Mouse (Mus musculus): ENCODE data around the gene Arhgap45. TPM values are rescaled to one million over a fixed set of nuclear protein-coding genes. Genes with fewer than 3 reads are reported as not detected.

The Arhgap45 gene
- polyA plus RNA-seq, 1 experiment from 2014 or later, result 3.4 TPM

DNA sequence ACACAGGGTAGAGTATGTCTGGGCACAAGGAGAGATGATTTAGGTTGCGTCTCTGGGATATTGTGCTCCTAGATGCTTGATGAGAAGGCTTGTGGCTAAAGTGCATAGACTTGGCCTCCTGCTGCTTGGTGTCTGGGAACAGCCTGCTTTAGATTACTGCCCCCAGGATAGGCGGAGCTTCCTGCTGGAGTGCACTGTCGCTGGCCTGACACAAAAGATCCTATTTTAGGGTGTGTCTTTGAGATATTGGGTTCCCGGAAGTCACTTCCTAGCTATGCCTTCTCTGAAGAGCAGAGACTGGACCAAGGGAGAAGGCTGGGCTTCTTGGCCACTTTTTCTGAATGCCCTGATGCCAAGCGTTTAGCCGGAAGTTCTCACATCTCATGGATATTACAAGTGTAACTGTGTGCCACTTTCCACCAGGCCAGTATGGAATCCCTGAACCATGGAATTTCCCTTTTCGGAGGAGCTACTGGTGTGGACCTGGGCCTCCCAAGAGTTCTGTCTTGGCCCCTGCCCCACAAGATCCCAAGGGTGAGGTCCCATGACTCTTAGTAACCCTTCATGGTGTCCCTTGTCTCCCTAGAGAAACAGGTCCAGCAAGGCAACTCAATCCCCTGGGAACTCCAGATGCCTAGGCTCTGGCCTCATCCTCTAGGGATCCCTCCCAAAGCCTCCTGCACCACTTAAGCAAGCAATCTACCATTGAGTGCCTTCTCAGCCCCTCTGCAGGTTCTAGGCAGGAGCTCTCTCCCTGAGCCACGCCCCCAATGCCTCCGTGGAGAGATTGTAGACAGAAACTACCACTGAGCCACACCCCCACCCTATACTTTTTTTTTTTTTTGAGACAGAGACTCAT, 12.8 kb upstream of the Arhgap45 start:
- H3K4me2 ChIP-seq (ENCODE audit: low read length), result no peak overlapping the region
- peaks cover 4% of the 10 kb centered on the region; the same call in 1 of the 2 replicates for H3K36me3 ChIP-seq (ENCODE audit: control insufficient read depth, insufficient read depth, low read length)
- H3K4me3 ChIP-seq (ENCODE audit: control insufficient read depth in 1 of 2, insufficient read depth in 1 of 2, low read depth in 1 of 2, low read length in 2 of 2), result no peak overlapping the region
- peaks cover 9 to 14% of the 10 kb centered on the region in 2 experiments for H3K4me1 ChIP-seq (ENCODE audit: control insufficient read depth in 2 of 2, insufficient read depth in 2 of 2, low read length in 2 of 2)
- H3K9ac ChIP-seq (ENCODE audit: low read length), result peak overlapping the region; percentile 46; the same call in 1 of the 2 replicates
- peaks cover 13% of the 10 kb centered on the region; the same call in 1 of the 2 replicates for H3K27me3 ChIP-seq (ENCODE audit: control insufficient read depth, insufficient read depth, low read length)
- no peak for ATAC-seq (ENCODE audit: insufficient number of reproducible peaks, insufficient read depth, low FRiP score, low read depth)
- 56% methylated on average over 9 of the region's 9 CpGs for WGBS
- H3K27ac ChIP-seq (replicated peaks in 1 of 2; ENCODE audit: control insufficient read depth in 1 of 2, insufficient read depth in 1 of 2, low read depth in 2 of 2, low read length in 2 of 2), result no peak overlapping the region; a peak in 1 of 4 replicates
- no peaks in the 10 kb centered on the region for H3K9me3 ChIP-seq (ENCODE audit: control insufficient read depth, low read length)

DNA sequence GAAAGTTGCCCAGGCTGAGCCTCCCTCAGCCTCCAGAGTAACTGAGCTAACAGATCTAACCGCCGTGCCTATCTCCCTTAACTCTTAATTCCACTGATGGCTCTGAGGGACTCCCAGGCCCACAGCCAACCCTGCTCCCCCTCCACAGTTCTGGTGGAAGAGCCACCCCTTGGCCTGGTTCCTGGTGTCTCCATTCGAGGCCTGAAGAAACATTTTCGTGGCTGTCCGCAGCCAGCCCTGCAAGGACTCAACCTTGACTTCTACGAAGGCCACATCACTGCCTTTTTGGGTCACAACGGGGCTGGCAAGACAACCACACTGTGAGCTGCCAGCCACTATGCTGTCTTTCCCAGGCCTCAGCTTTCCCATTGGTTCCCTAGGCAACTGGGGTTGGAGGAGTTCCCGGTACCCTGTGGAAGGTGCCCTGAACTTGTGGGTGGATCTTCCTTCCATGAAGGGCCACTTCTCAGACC, 12.2 kb upstream of the Arhgap45 start:
- Histone ChIP-seq H3K9me3 (ENCODE audit: control insufficient read depth, low read length) (no peaks in the 10 kb centered on the region), H3K36me3 (ENCODE audit: control insufficient read depth, insufficient read depth, low read length) (peaks cover 11% of the 10 kb centered on the region; the same call in 1 of the 2 replicates), H3K9ac (ENCODE audit: low read length) (no peak overlapping the region), H3K4me3 (ENCODE audit: control insufficient read depth in 1 of 2, insufficient read depth in 1 of 2, low read depth in 1 of 2, low read length in 2 of 2) (no peak overlapping the region), H3K27me3 (ENCODE audit: control insufficient read depth, insufficient read depth, low read length) (peaks cover 13% of the 10 kb centered on the region; the same call in 1 of the 2 replicates), H3K4me1 (ENCODE audit: control insufficient read depth in 2 of 2, insufficient read depth in 2 of 2, low read length in 2 of 2) (peaks cover 9 to 14% of the 10 kb centered on the region in 2 experiments), H3K27ac (replicated peaks in 1 of 2; ENCODE audit: control insufficient read depth in 1 of 2, insufficient read depth in 1 of 2, low read depth in 2 of 2, low read length in 2 of 2) (no peak overlapping the region), H3K4me2 (ENCODE audit: low read length) (no peak overlapping the region)
- WGBS, result 81% methylated on average over 8 of the region's 8 CpGs
- ATAC-seq (ENCODE audit: insufficient number of reproducible peaks, insufficient read depth, low FRiP score, low read depth), result no peak

DNA sequence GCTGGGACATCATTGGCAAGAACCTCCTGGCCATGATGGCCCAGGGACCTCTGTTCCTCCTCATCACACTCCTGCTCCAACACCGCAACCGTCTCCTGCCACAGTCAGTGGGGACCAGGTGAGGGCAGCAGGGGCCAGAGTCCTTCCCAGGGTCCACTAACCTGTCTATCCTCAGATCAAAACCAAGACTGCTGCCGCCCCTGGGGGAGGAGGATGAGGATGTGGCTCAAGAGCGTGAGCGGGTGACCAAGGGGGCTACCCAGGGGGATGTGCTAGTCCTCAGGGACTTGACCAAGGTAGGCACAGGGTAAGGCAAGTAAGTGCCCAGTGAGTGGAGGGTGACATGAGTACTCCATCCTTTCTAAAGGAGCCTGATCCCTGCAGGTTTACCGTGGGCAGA, 4.7 kb upstream of the Arhgap45 start:
- no peak for ATAC-seq (ENCODE audit: insufficient number of reproducible peaks, insufficient read depth, low FRiP score, low read depth)
- Histone ChIP-seq H3K4me2 (ENCODE audit: low read length) (no peak overlapping the region), H3K27me3 (ENCODE audit: control insufficient read depth, insufficient read depth, low read length) (peaks cover 31% of the 10 kb centered on the region), H3K36me3 (ENCODE audit: control insufficient read depth, insufficient read depth, low read length) (peaks cover 21% of the 10 kb centered on the region; the same call in 1 of the 2 replicates), H3K27ac (replicated peaks in 1 of 2; ENCODE audit: control insufficient read depth in 1 of 2, insufficient read depth in 1 of 2, low read depth in 2 of 2, low read length in 2 of 2) (no peak overlapping the region), H3K9me3 (ENCODE audit: control insufficient read depth, low read length) (peaks cover 10% of the 10 kb centered on the region), H3K4me3 (ENCODE audit: control insufficient read depth in 1 of 2, insufficient read depth in 1 of 2, low read depth in 1 of 2, low read length in 2 of 2) (no peak overlapping the region), H3K4me1 (ENCODE audit: control insufficient read depth in 2 of 2, insufficient read depth in 2 of 2, low read length in 2 of 2) (no peaks in the 10 kb centered on the region; a peak in 1 of 4 replicates), H3K9ac (ENCODE audit: low read length) (no peak overlapping the region)
- 82% methylated on average over 6 of the region's 6 CpGs for WGBS

DNA sequence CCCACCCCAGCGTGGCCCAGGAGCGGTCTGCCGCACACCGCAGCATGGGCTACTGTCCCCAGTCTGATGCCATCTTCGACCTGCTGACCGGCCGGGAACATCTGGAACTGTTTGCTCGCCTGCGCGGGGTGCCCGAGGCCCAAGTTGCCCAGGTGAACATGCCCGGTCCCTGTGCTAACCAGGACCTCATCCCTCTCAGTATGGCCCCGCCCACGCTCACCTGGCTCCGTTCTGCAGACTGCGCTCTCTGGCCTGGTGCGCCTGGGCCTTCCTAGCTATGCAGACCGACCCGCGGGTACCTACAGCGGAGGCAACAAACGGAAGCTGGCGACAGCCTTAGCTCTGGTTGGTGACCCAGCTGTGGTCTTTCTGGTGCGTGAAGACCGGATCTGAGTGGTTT, 2.8 kb upstream of the Arhgap45 start:
- Histone ChIP-seq H3K36me3 (ENCODE audit: control insufficient read depth, insufficient read depth, low read length) (peaks cover 16% of the 10 kb centered on the region; the same call in 1 of the 2 replicates), H3K4me2 (ENCODE audit: low read length) (no peak overlapping the region), H3K9ac (ENCODE audit: low read length) (no peak overlapping the region), H3K27me3 (ENCODE audit: control insufficient read depth, insufficient read depth, low read length) (peaks cover 31% of the 10 kb centered on the region), H3K4me1 (ENCODE audit: control insufficient read depth in 2 of 2, insufficient read depth in 2 of 2, low read length in 2 of 2) (peaks cover 2% of the 10 kb centered on the region in 2 experiments; a peak in 2 of 4 replicates), H3K9me3 (ENCODE audit: control insufficient read depth, low read length) (peaks cover 10% of the 10 kb centered on the region), H3K4me3 (ENCODE audit: control insufficient read depth in 1 of 2, insufficient read depth in 1 of 2, low read depth in 1 of 2, low read length in 2 of 2) (no peak overlapping the region), H3K27ac (replicated peaks in 1 of 2; ENCODE audit: control insufficient read depth in 1 of 2, insufficient read depth in 1 of 2, low read depth in 2 of 2, low read length in 2 of 2) (no peak overlapping the region)
- no peak for ATAC-seq (ENCODE audit: insufficient number of reproducible peaks, insufficient read depth, low FRiP score, low read depth)
- WGBS, result 38% methylated on average over 25 of the region's 25 CpGs

DNA sequence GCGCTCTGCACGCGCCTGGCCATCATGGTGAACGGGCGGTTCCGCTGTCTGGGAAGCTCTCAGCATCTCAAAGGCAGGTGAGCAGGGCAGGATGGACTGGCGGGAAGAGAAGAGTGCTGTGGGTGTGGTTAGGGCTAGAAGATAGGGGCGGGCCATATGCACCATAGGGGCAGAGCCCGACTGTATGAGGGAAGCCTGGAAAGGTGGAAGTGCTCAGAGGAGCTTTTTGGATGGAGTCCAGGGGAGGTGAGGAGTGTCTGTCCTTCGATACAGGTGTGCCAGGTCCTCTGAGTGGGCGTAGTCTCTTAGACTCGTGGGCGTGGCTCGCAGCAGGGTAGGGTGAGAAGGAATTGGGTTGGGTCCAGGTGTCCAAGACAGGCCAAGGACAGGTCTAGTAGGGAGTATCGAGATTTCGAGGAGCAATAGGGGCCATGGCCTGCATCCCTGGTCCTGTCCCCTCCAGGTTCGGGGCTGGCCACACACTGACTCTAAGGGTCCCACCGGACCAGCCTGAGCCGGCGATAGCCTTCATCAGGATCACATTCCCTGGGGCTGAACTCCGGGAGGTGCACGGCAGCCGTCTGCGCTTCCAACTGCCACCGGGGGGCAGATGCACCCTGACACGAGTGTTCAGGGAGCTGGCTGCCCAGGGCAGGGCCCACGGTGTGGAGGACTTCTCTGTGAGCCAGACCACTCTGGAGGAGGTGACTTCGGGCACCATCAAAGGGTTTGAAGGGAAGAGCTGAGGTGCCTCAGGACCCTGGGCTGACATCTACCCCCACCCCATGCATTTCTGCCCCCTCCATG, 1.8 kb upstream of the Arhgap45 start:
- H3K4me3 ChIP-seq (ENCODE audit: control insufficient read depth in 1 of 2, insufficient read depth in 1 of 2, low read depth in 1 of 2, low read length in 2 of 2), result no peak overlapping the region
- ATAC-seq (ENCODE audit: insufficient number of reproducible peaks, insufficient read depth, low FRiP score, low read depth), result no peak

DNA sequence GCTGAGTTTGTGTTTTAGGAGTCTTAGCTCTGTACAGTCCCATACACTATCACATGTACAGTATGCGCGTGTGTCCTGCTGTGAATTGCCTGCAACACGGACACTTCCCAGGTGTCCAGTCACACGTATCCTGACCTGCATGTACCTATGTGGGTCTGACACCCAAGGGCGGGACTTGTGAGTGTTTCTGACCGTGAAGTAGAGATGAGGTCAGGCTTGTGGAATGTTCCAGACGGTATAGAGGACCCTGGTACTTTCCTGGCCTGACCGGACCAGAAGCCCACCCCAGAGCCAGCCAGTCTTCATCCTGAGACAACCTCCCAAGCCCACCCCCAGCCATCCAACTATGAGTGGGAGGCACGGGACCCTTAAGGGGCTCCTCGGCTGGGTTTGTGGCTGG, 870 bp upstream of the Arhgap45 start:
- no peak for ATAC-seq (ENCODE audit: insufficient number of reproducible peaks, insufficient read depth, low FRiP score, low read depth)
- no peak overlapping the region for H3K4me2 ChIP-seq (ENCODE audit: low read length)
- peaks cover 6% of the 10 kb centered on the region for H3K9me3 ChIP-seq (ENCODE audit: control insufficient read depth, low read length)
- no peak overlapping the region for H3K27ac ChIP-seq (replicated peaks in 1 of 2; ENCODE audit: control insufficient read depth in 1 of 2, insufficient read depth in 1 of 2, low read depth in 2 of 2, low read length in 2 of 2)
- H3K9ac ChIP-seq (ENCODE audit: low read length), result no peak overlapping the region
- peaks cover 5% of the 10 kb centered on the region; the same call in 1 of the 2 replicates for H3K36me3 ChIP-seq (ENCODE audit: control insufficient read depth, insufficient read depth, low read length)
- H3K27me3 ChIP-seq (ENCODE audit: control insufficient read depth, insufficient read depth, low read length), result peaks cover 31% of the 10 kb centered on the region
- WGBS, result 62% methylated on average over 10 of the region's 10 CpGs
- peaks cover 13 to 15% of the 10 kb centered on the region in 2 experiments; a peak in 3 of 4 replicates for H3K4me1 ChIP-seq (ENCODE audit: control insufficient read depth in 2 of 2, insufficient read depth in 2 of 2, low read length in 2 of 2)
- H3K4me3 ChIP-seq (ENCODE audit: control insufficient read depth in 1 of 2, insufficient read depth in 1 of 2, low read depth in 1 of 2, low read length in 2 of 2), result no peak overlapping the region

More for the DNA sequence above, 1.8 kb upstream of the Arhgap45 start:
- Histone ChIP-seq H3K9me3 (ENCODE audit: control insufficient read depth, low read length) (peaks cover 10% of the 10 kb centered on the region), H3K36me3 (ENCODE audit: control insufficient read depth, insufficient read depth, low read length) (peaks cover 9% of the 10 kb centered on the region; the same call in 1 of the 2 replicates), H3K27ac (replicated peaks in 1 of 2; ENCODE audit: control insufficient read depth in 1 of 2, insufficient read depth in 1 of 2, low read depth in 2 of 2, low read length in 2 of 2) (no peak overlapping the region), H3K4me2 (ENCODE audit: low read length) (no peak overlapping the region), H3K4me1 (ENCODE audit: control insufficient read depth in 2 of 2, insufficient read depth in 2 of 2, low read length in 2 of 2) (peaks cover 12 to 13% of the 10 kb centered on the region in 2 experiments; a peak in 3 of 4 replicates), H3K9ac (ENCODE audit: low read length) (no peak overlapping the region), H3K27me3 (ENCODE audit: control insufficient read depth, insufficient read depth, low read length) (peaks cover 31% of the 10 kb centered on the region)
- 27% methylated on average over 28 of the region's 28 CpGs for WGBS

DNA sequence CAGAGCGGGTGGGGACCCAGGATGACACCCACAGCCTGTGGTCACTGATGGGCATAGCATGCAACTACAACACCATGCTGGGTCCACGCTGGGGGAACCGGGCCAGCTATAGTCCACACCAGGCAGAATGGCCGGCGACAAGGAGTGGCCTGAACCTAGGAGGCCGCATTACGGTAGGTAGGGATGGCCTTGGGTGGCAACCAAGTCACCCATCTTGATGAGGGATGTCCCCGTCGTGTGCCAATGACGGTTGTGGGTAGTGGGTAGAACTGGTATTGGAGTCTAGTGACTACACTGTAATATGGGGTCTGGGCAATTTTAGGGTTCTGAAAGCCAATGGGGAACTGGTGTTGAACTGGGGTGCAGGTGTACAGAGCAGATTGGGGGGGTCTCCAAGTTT, 478 bp downstream of the Arhgap45 start:
- no peak overlapping the region for H3K4me3 ChIP-seq (ENCODE audit: control insufficient read depth in 1 of 2, insufficient read depth in 1 of 2, low read depth in 1 of 2, low read length in 2 of 2)

More for the DNA sequence above, 478 bp downstream of the Arhgap45 start:
- Histone ChIP-seq H3K27me3 (ENCODE audit: control insufficient read depth, insufficient read depth, low read length) (peaks cover 31% of the 10 kb centered on the region), H3K4me1 (ENCODE audit: control insufficient read depth in 2 of 2, insufficient read depth in 2 of 2, low read length in 2 of 2) (peaks cover 13 to 15% of the 10 kb centered on the region in 2 experiments; a peak in 3 of 4 replicates), H3K36me3 (ENCODE audit: control insufficient read depth, insufficient read depth, low read length) (no peaks in the 10 kb centered on the region), H3K9ac (ENCODE audit: low read length) (no peak overlapping the region), H3K4me2 (ENCODE audit: low read length) (no peak overlapping the region), H3K9me3 (ENCODE audit: control insufficient read depth, low read length) (no peaks in the 10 kb centered on the region), H3K27ac (replicated peaks in 1 of 2; ENCODE audit: control insufficient read depth in 1 of 2, insufficient read depth in 1 of 2, low read depth in 2 of 2, low read length in 2 of 2) (no peak overlapping the region)
- WGBS, result 84% methylated on average over 10 of the region's 10 CpGs
- no peak for ATAC-seq (ENCODE audit: insufficient number of reproducible peaks, insufficient read depth, low FRiP score, low read depth)
